Mouse (Mus musculus) layer of hippocampus, adult 9-10 months (tissue): ENCODE results near the gene Adipor1.
"Not testable (repeated sequence)": the region's sequence is repeated elsewhere in the genome, so short reads cannot be mapped to it uniquely, and the experiment has no call there.

Experiments used
- DNase-seq: peaks from one replicate; pipeline ENCODE4 v3.0.0; 2022; ENCODE audit warnings: low spot score

Adipor1 gene

DNA sequence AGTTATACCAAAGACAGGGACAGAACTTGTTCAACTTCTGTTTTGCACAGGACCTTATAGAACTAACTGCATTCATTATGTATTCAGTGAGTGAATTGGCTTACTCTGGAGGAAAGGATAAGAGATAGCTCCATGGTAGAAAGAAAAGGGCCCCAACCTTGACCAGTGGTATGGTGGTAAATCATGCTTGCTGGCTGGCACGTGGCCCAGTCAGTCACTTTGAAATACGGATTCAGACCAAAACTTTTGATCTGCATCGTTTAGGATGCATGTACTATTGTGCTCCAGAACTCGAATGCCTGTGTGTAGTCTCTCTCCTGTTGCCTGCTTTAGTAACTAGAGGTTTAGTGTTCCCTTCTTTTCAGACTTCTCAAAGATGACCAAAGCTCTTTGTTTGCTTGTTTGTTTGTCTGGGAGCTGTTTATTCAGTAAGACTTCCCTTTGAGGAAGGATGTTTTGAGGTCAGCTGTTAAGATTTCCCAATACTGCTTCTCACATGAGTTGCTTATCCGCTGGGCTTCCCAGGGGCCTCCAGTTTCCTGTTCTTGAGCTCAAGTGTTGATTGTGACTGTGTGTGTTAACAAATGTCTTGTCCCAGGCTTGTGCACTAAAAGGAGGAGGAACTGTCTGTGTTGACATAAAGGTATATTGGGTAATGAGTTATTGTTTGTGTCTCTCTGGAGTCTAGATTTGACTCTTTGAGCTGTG lies 4.7 kb downstream of the Adipor1 start:
- no peak for DNase-seq

- DNase-seq = no peak
Observed at GRCm38 (mm10) chr1:134423911-134424310, 8.7 kb downstream of the Adipor1 start.

DNA sequence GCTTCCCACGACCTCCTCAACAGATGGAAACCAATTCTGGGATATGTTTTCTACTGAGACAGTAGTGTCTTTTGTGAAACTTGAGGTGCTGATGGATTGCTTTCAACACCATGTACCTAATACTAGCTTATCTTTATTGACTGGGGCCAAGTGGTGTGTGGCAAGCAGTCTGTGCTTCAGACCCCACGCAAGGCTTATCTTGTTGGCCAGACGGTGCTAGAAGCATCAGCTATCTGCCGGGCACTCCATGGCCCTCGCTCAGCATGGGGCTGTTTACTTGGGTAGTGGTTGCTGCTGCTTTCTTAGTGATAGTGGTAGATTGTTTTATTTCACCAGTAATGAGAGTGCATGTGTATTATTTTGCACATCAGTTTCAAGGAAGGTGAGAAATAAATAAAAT lies 11.1 kb downstream of the Adipor1 start:
- no peak for DNase-seq

DNA sequence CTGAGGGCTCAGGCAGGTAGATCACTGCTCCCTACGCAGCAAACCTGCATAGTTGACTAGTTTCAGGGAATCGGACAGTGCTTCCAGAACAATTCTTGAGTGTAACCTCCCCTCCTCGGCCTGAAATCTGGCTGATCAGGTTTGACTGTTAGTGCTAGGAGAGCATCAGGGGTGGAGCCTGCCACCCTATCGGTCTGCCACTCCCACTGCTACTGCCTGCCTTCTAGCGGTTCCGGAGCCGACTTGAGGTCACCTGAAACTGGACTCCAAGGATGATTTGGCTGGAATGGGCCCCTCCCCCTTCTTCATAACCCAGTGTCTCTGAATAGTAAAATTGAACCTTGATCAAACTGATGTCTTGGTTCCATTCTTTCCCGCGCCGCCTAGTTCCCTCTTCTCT lies 17.8 kb downstream of the Adipor1 start:
- DNase-seq = no peak

GRCm38 (mm10) chr1:134433473-134433872 lies 18.3 kb downstream of the Adipor1 start:
- DNase-seq = no peak

DNA sequence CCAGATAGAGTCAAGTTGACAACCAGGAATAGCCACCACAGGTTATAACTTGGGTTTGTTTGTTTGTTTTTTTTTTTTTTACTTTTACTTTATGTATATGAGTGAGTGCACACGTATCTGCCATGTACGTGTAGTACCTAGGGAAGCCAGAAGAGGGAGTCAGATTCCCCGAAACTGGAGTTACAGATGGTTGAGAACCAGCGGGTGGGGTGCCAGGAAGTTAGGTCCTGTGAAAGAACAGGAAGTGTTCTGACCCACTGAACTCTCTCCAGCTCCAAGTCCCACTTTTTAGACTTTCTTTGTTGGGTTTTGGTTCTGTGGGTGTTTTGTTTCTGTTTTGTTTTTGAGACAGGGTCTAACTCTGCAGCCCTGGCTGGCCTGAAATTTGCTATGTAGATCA lies 20.2 kb downstream of the Adipor1 start:
- DNase-seq = no peak

- DNase-seq = no peak
Observed at GRCm38 (mm10) chr1:134440437-134440836, 25.3 kb downstream of the Adipor1 start.

GRCm38 (mm10) chr1:134441737-134442136 lies 26.6 kb downstream of the Adipor1 start:
- not testable (repeated sequence) for DNase-seq

GRCm38 (mm10) chr1:134442394-134442793 lies 27.2 kb downstream of the Adipor1 start:
- no peak for DNase-seq

- DNase-seq = not testable (repeated sequence)
Observed at GRCm38 (mm10) chr1:134443288-134443687, 28.1 kb downstream of the Adipor1 start.

GRCm38 (mm10) chr1:134445418-134445817 lies 30.2 kb downstream of the Adipor1 start:
- DNase-seq = no peak

GRCm38 (mm10) chr1:134448537-134448936 lies 33.4 kb downstream of the Adipor1 start:
- not testable (repeated sequence) for DNase-seq

GRCm38 (mm10) chr1:134450201-134450600 lies 35.0 kb downstream of the Adipor1 start:
- no peak for DNase-seq

- DNase-seq = peak; percentile 47
Observed at GRCm38 (mm10) chr1:134450986-134451385, 35.8 kb downstream of the Adipor1 start.

GRCm38 (mm10) chr1:134454904-134455824 lies 40.0 kb downstream of the Adipor1 start, which contains the start of gene Klhl12:
Klhl12 (plus strand) TSS chr1:134455531.
- DNase-seq = peak; percentile 90

DNA sequence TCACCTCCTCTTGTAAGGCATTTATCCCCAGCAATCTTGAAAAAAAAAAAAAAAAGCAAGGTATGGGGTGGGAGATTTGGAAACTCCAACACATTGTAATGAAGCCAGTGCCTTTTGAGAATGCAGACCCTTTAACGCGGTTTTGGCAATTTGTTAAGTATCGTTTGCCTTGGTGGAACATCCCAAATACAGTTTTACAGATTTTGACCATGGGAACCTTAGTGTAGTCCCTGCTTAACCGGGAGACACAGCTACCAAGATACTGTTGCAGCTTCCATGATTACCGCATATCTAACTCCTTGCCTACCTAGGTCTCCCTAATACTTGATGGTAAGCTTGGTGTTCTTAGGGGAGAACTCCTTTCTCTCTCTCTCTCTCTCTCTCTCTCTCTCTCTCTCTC lies 40.9 kb downstream of the Adipor1 start:
- DNase-seq = no peak

DNA sequence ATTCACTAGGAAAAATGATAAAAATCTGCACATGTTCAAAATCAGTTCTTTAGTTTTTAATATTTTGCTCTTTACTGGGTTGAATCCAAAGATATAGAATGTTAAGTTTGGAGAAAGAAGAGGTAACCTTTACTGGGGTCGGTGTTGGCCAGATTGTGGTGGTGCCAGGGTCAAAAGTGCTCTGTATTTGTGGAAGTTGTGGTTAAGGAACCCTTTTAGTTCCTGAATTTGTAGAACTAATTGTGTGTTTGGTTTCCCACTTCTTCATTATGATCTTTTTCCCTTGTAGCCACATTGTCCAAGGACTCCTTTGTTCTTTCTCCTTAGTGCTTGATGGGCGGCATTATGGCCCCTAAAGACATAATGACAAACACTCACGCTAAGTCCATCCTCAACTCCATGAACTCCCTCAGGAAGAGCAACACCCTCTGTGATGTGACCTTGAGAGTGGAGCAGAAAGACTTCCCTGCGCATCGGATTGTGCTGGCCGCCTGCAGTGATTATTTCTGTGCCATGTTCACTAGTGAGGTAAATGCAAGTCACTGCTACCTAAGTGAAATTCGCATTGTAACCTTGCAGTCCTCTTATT lies 43.1 kb downstream of the Adipor1 start:
- DNase-seq = no peak

GRCm38 (mm10) chr1:134460294-134461284 lies 45.4 kb downstream of the Adipor1 start:
- DNase-seq = no peak
